23 mouse cellular contexts compared by ENCODE assay signal in genomic region chrX:60743971-60744370, GRCm38 (mm10).
A peak's percentile ranks its signal among the peaks of the same experiment; 100 is the strongest.
DNase-seq lines count a peak whose midpoint lies in the region; ATAC-seq and TF ChIP-seq lines count a peak whose summit lies in the region.
"Had no signal": no experiment of that assay in that cellular context is flagged by ENCODE, and none has a peak within 500 bp of the region (broad histone marks: within the 10 kb centered on the region; RNA-seq: fewer than 3 reads in every experiment).

No protein-coding gene starts in this region.

- TF ChIP-seq CTCF in midbrain, postnatal 0 days (IDR thresholded peaks at IDR 0.05): no peak
- no peak for TF ChIP-seq CTCF in thymus, adult 2 months (IDR thresholded peaks at IDR 0.05; ENCODE audit: borderline replicate concordance, control insufficient read depth, extremely low read depth, insufficient read depth, low read length, poor library complexity)

- no peaks in the 10 kb centered on the region for H3K4me1 ChIP-seq in midbrain, postnatal 0 days (ENCODE audit: insufficient read depth, low read length)
- no peaks in the 10 kb centered on the region for H3K4me1 ChIP-seq in midbrain, embryonic 11.5 days (ENCODE audit: control insufficient read depth, insufficient read depth, low read length)
- H3K4me1 ChIP-seq in thymus, adult 2 months (replicated peaks; ENCODE audit: control insufficient read depth, insufficient read depth, low read length): no peaks in the 10 kb centered on the region
- H3K4me1 ChIP-seq: forebrain, embryonic 13.5 days; heart, embryonic 12.5 days; heart, embryonic 15.5 days; hindbrain, embryonic 10.5 days; hindbrain, embryonic 13.5 days had no signal

- no peak overlapping the region for H3K9ac ChIP-seq in midbrain, postnatal 0 days (replicated peaks; ENCODE audit: low read length, poor library complexity, severe bottlenecking)
- H3K9ac ChIP-seq in midbrain, embryonic 11.5 days (ENCODE audit: low read length): no peak overlapping the region
- H3K9ac ChIP-seq: forebrain, embryonic 13.5 days; heart, embryonic 12.5 days; heart, embryonic 15.5 days; hindbrain, embryonic 13.5 days had no signal

- H3K27ac ChIP-seq in midbrain, postnatal 0 days (ENCODE audit: low read depth, low read length): no peak overlapping the region
- H3K27ac ChIP-seq in midbrain, embryonic 11.5 days (ENCODE audit: low read depth, low read length): no peak overlapping the region
- H3K27ac ChIP-seq in thymus, adult 2 months (ENCODE audit: control insufficient read depth, insufficient read depth, low read length): no peak overlapping the region
- H3K27ac ChIP-seq: forebrain, embryonic 10.5 days; forebrain, embryonic 13.5 days; heart, embryonic 15.5 days; hindbrain, embryonic 10.5 days; hindbrain, embryonic 13.5 days had no signal

- no peaks in the 10 kb centered on the region for H3K27me3 ChIP-seq in midbrain, postnatal 0 days (ENCODE audit: insufficient read depth, low read length)
- no peaks in the 10 kb centered on the region for H3K27me3 ChIP-seq in midbrain, embryonic 11.5 days (ENCODE audit: control insufficient read depth, insufficient read depth, low read length)
- no peaks in the 10 kb centered on the region for H3K27me3 ChIP-seq in thymus, adult 2 months (ENCODE audit: control insufficient read depth, insufficient read depth, low read length)
- H3K27me3 ChIP-seq: forebrain, embryonic 13.5 days; heart, embryonic 12.5 days; heart, embryonic 15.5 days; hindbrain, embryonic 13.5 days had no signal

- ATAC-seq in midbrain, postnatal 0 days (ENCODE audit: low FRiP score): no peak
- no peak for ATAC-seq in midbrain, embryonic 11.5 days (ENCODE audit: low FRiP score)
- ATAC-seq: activated CD4-positive, CD25-positive, alpha-beta regulatory T cell, adult 4 months; CD4-positive, CD25-positive, alpha-beta regulatory T cell, adult 4 months had no signal

- H3K4me2 ChIP-seq in midbrain, postnatal 0 days (ENCODE audit: low read depth, low read length, poor library complexity, severe bottlenecking): no peak overlapping the region
- no peak overlapping the region for H3K4me2 ChIP-seq in midbrain, embryonic 11.5 days
- H3K4me2 ChIP-seq: forebrain, embryonic 13.5 days; heart, embryonic 12.5 days; heart, embryonic 15.5 days; hindbrain, embryonic 13.5 days had no signal

- TF ChIP-seq POLR2A in thymus, adult 2 months (IDR thresholded peaks at IDR 0.05; ENCODE audit: control insufficient read depth, extremely low read depth, insufficient read depth, low read length, poor library complexity): no peak

- 65% methylated on average over 3 of the region's 3 CpGs for WGBS in midbrain, postnatal 0 days
- 74% methylated on average over 3 of the region's 3 CpGs for WGBS in midbrain, embryonic 11.5 days
- 94% methylated on average over 3 of the region's 3 CpGs for WGBS in thymus, adult 2 months

- peak; percentile 5 for DNase-seq in midbrain, postnatal 0 days (ENCODE audit: low spot score)
- no peak for DNase-seq in midbrain, embryonic 11.5 days (ENCODE audit: low spot score, missing footprints)
- peak; percentile 2 for DNase-seq in retina, adult 2 months (ENCODE audit: low read depth, low spot score)
- peak; percentile 2 for DNase-seq in retina, postnatal 7 days (ENCODE audit: low read depth, low spot score)
- no peak for DNase-seq in adrenal gland, postnatal 36 days
- DNase-seq in thymus, adult 2 months: no peak
- DNase-seq: adrenal gland, adult 8-10 months; adrenal gland, postnatal 25 days; cerebellum, adult 11 months; cerebellum, adult 2 months; cerebellum, adult 9-11 months; gastrocnemius, postnatal 25 days; heart, adult 18-20 months; heart, postnatal 10 days; heart, postnatal 36 days had no signal

- H3K36me3 ChIP-seq in midbrain, postnatal 0 days (ENCODE audit: insufficient read depth, low read length): no peaks in the 10 kb centered on the region
- no peaks in the 10 kb centered on the region for H3K36me3 ChIP-seq in midbrain, embryonic 11.5 days (ENCODE audit: control insufficient read depth, insufficient read depth, low read length)
- no peaks in the 10 kb centered on the region for H3K36me3 ChIP-seq in thymus, adult 2 months (ENCODE audit: control insufficient read depth, insufficient read depth, low read length)
- H3K36me3 ChIP-seq: forebrain, embryonic 10.5 days; heart, embryonic 12.5 days; heart, embryonic 15.5 days; hindbrain, embryonic 10.5 days; hindbrain, embryonic 13.5 days had no signal

- H3K9me3 ChIP-seq in midbrain, postnatal 0 days (ENCODE audit: low read length): no peaks in the 10 kb centered on the region
- H3K9me3 ChIP-seq in midbrain, embryonic 11.5 days (ENCODE audit: control insufficient read depth, low read length): no peaks in the 10 kb centered on the region
- H3K9me3 ChIP-seq: forebrain, embryonic 10.5 days; forebrain, embryonic 13.5 days; heart, embryonic 12.5 days; heart, embryonic 15.5 days; hindbrain, embryonic 10.5 days; hindbrain, embryonic 13.5 days had no signal

- H3K4me3 ChIP-seq in midbrain, postnatal 0 days (ENCODE audit: low read depth, low read length): no peak overlapping the region
- no peak overlapping the region for H3K4me3 ChIP-seq in midbrain, embryonic 11.5 days (ENCODE audit: low read depth, low read length)
- H3K4me3 ChIP-seq in thymus, adult 2 months (ENCODE audit: control insufficient read depth, insufficient read depth, low read length): no peak overlapping the region
- H3K4me3 ChIP-seq: forebrain, embryonic 10.5 days; forebrain, embryonic 13.5 days; heart, embryonic 12.5 days; heart, embryonic 15.5 days; hindbrain, embryonic 10.5 days; hindbrain, embryonic 13.5 days had no signal

Comparison
In these comparisons a context has a peak if more than half of its experiments do, and no peak if none do; other contexts are left out.
1. DNase-seq: peak in midbrain, postnatal 0 days (single experiment), retina, adult 2 months (single experiment) and retina, postnatal 7 days (single experiment); none in midbrain, embryonic 11.5 days (single experiment), adrenal gland, postnatal 36 days (0 of 2) and thymus, adult 2 months (single experiment).